Mouse (Mus musculus): Measurements from ENCODE around the gene Arid5b. TPM values are rescaled to one million over a fixed set of nuclear protein-coding genes. Genes with fewer than 3 reads are reported as not detected.

The Arid5b gene
- polyA plus RNA-seq (2014; fragmentation: Nextera tagmentation; extraction: Ambion mirVana), result 42.1 and 44.5 TPM in 2 replicates

DNA sequence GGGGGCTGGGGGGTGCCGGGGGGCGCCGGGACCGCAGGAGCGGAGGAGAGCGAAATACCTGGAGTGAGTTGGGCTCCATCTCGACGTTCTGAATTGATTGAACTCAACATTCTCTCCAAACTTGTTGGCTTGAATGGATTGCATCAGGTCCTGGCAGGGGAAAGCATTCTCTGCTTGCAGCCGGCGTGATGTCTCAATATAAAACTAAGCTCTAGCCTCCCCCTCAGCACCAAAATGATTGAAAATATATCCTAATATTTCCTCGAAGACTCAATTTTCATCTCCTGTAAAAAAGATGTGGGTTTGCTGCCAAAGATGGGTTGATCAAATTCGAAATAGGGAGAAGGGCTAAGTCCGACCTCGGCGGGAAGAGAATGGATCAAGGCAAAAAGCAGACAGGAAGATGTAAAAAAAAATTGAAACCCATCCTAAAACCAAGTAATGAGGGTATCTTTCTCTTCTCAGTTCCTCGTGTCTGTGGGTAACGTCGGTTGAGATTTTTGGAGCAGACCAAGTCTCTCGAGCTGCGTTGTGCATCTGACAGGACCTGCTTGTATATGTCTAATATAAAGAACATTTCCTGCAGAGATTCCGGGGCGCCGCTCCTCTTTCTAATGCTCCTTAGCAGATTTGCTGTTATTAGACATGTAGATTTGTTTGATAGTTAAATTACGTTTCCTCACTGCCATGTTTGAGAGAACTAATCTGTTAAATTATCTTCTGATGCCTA lies at the start of gene Arid5b:
Gene Arid5b (minus strand): TSS at position 109 of the 730 bp plus-strand sequence.
- H3K4me2 ChIP-seq (ENCODE audit: low read depth, severe bottlenecking), result peak within 1 kb of the TSS; percentile 92
- H3K27ac ChIP-seq (replicated peaks; ENCODE audit: low read depth, low read length), result peak within 1 kb of the TSS; percentile 86; the same call in 1 of the 2 replicates
- H3K4me3 ChIP-seq (ENCODE audit: low read depth, low read length), result peak within 1 kb of the TSS; percentile 68
- no peaks in the 10 kb centered on the region for H3K9me3 ChIP-seq (ENCODE audit: control insufficient read depth, low read length)
- under 1% methylated on average over 24 of the region's 24 CpGs for WGBS
- ATAC-seq (ENCODE audit: insufficient number of reproducible peaks, low FRiP score, low TSS enrichment, low read depth), result no peak
- peak within 1 kb of the TSS; percentile 81 for H3K9ac ChIP-seq (ENCODE audit: low read length)
- H3K36me3 ChIP-seq (ENCODE audit: control insufficient read depth, insufficient read depth, low read length), result 0 out of 2 replicates have a peak, but pooled peaks cover 2% of the 10 kb centered on the region
- H3K4me1 ChIP-seq (ENCODE audit: control insufficient read depth, insufficient read depth, low read length), result peaks cover 7% of the 10 kb centered on the region
- peak; percentile 77 for DNase-seq (ENCODE audit: low spot score)
- no peaks in the 10 kb centered on the region for H3K27me3 ChIP-seq (ENCODE audit: control insufficient read depth, insufficient read depth, low read length)

DNA sequence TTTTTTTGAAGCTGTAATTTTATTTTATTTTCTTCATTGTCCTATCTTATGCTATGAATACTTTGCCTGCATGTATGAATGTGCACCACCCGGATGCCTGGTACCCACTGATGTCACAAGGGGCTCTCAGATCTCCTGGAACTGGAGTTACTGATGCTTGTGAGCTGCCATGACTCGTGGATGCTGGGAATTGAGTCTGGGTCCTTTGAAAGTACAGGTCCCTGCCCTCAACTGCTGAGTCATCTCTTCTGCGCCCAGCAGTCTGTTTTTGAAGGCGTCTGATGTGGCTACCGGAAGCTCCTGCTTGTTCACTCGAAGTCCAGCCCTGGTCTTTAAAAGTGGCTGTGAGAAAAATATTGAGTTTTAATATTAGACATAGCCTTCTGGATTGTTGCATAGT lies 46.8 kb upstream of the Arid5b start:
- Histone ChIP-seq H3K36me3 (ENCODE audit: control insufficient read depth, insufficient read depth, low read length) (no peaks in the 10 kb centered on the region), H3K4me3 (ENCODE audit: low read depth, low read length) (no peak overlapping the region), H3K27me3 (ENCODE audit: control insufficient read depth, insufficient read depth, low read length) (no peaks in the 10 kb centered on the region), H3K4me2 (ENCODE audit: low read depth, severe bottlenecking) (no peak overlapping the region), H3K9me3 (ENCODE audit: control insufficient read depth, low read length) (no peaks in the 10 kb centered on the region), H3K9ac (ENCODE audit: low read length) (no peak overlapping the region), H3K27ac (replicated peaks; ENCODE audit: low read depth, low read length) (no peak overlapping the region), H3K4me1 (ENCODE audit: control insufficient read depth, insufficient read depth, low read length) (0 out of 2 replicates have a peak, but pooled peaks cover 6% of the 10 kb centered on the region)
- DNase-seq (ENCODE audit: low spot score) (no peak), ATAC-seq (ENCODE audit: insufficient number of reproducible peaks, low FRiP score, low TSS enrichment, low read depth) (no peak)
- 84% methylated on average over 6 of the region's 6 CpGs for WGBS

DNA sequence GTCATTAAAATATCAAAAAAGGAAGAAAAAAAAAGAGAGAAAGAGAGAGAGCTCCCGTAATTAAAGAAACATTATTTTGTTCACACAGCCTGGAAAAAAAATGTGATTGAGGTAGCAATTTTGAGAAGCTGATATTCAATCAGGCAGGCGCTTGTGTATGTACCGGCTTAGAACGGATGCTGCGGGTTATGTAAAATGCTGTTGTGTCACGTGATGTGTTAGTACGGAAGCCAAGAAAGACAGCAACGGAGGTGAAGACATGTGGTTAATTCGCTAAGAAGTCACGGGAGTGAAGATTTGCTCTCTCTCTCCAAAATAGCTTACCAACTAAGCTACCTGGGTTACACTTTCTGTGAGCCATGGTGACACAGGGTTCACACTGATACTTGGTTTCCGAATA lies 45.5 kb upstream of the Arid5b start:
- Histone ChIP-seq H3K4me2 (ENCODE audit: low read depth, severe bottlenecking) (no peak overlapping the region), H3K27ac (replicated peaks; ENCODE audit: low read depth, low read length) (no peak overlapping the region), H3K4me1 (ENCODE audit: control insufficient read depth, insufficient read depth, low read length) (peaks cover 8% of the 10 kb centered on the region; the same call in 1 of the 2 replicates), H3K9me3 (ENCODE audit: control insufficient read depth, low read length) (no peaks in the 10 kb centered on the region), H3K27me3 (ENCODE audit: control insufficient read depth, insufficient read depth, low read length) (no peaks in the 10 kb centered on the region), H3K4me3 (ENCODE audit: low read depth, low read length) (no peak overlapping the region), H3K36me3 (ENCODE audit: control insufficient read depth, insufficient read depth, low read length) (no peaks in the 10 kb centered on the region), H3K9ac (ENCODE audit: low read length) (no peak overlapping the region)
- WGBS, result 85% methylated on average over 11 of the region's 11 CpGs
- ATAC-seq (ENCODE audit: insufficient number of reproducible peaks, low FRiP score, low TSS enrichment, low read depth), result no peak
- no peak for DNase-seq (ENCODE audit: low spot score)

DNA sequence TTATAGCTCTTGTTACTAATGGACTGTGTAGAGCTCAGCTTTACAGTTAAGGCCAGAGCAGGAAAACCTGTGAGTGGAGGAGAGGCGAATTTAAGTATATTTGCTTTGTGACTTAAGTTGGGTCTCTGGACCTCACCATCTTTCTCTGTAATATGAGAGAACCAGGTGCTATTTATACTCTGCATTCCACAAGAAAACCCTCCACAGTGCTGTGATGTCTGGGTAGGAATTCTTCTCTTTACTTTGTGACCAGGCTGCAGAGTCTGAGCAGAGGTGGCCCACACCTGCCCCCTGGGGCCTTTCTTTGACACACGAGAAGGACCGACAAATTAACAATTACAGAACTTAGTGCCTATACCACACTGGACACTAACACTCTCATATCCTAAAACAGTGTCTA lies 44.6 kb upstream of the Arid5b start:
- H3K36me3 ChIP-seq (ENCODE audit: control insufficient read depth, insufficient read depth, low read length), result no peaks in the 10 kb centered on the region
- H3K27ac ChIP-seq (replicated peaks; ENCODE audit: low read depth, low read length), result no peak overlapping the region
- H3K4me3 ChIP-seq (ENCODE audit: low read depth, low read length), result no peak overlapping the region
- H3K9ac ChIP-seq (ENCODE audit: low read length), result no peak overlapping the region
- H3K4me2 ChIP-seq (ENCODE audit: low read depth, severe bottlenecking), result no peak overlapping the region
- H3K27me3 ChIP-seq (ENCODE audit: control insufficient read depth, insufficient read depth, low read length), result no peaks in the 10 kb centered on the region
- H3K9me3 ChIP-seq (ENCODE audit: control insufficient read depth, low read length), result no peaks in the 10 kb centered on the region
- DNase-seq (ENCODE audit: low spot score) (no peak), ATAC-seq (ENCODE audit: insufficient number of reproducible peaks, low FRiP score, low TSS enrichment, low read depth) (no peak)
- WGBS, result 68% methylated on average over 3 of the region's 3 CpGs
- peaks cover 8% of the 10 kb centered on the region; the same call in 1 of the 2 replicates for H3K4me1 ChIP-seq (ENCODE audit: control insufficient read depth, insufficient read depth, low read length)

DNA sequence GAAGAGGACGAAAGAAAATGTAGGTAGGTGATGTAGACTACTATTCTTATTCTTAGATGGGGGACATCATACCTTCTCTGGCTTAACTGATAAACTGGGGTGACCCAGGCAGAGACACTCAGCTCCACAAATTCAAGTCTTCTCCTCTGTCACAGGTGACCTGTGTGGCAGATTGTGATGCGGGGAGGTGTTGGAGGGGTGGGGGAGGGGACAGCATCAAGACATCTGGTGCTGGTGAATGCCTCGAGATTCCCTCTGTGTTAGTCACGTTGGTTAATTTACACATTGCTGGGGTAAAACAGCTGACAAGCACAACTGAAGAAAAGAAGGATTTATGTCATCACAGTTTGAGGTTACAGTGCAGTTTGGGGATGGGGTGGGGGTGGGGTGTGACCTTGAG lies 42.4 kb upstream of the Arid5b start:
- WGBS, result 61% methylated on average over 4 of the region's 4 CpGs
- Histone ChIP-seq H3K4me3 (ENCODE audit: low read depth, low read length) (no peak overlapping the region), H3K27me3 (ENCODE audit: control insufficient read depth, insufficient read depth, low read length) (no peaks in the 10 kb centered on the region), H3K9ac (ENCODE audit: low read length) (no peak overlapping the region), H3K4me1 (ENCODE audit: control insufficient read depth, insufficient read depth, low read length) (peaks cover 8% of the 10 kb centered on the region; the same call in 1 of the 2 replicates), H3K4me2 (ENCODE audit: low read depth, severe bottlenecking) (no peak overlapping the region), H3K9me3 (ENCODE audit: control insufficient read depth, low read length) (no peaks in the 10 kb centered on the region), H3K27ac (replicated peaks; ENCODE audit: low read depth, low read length) (no peak overlapping the region), H3K36me3 (ENCODE audit: control insufficient read depth, insufficient read depth, low read length) (no peaks in the 10 kb centered on the region)
- no peak for ATAC-seq (ENCODE audit: insufficient number of reproducible peaks, low FRiP score, low TSS enrichment, low read depth)
- no peak for DNase-seq (ENCODE audit: low spot score)

DNA sequence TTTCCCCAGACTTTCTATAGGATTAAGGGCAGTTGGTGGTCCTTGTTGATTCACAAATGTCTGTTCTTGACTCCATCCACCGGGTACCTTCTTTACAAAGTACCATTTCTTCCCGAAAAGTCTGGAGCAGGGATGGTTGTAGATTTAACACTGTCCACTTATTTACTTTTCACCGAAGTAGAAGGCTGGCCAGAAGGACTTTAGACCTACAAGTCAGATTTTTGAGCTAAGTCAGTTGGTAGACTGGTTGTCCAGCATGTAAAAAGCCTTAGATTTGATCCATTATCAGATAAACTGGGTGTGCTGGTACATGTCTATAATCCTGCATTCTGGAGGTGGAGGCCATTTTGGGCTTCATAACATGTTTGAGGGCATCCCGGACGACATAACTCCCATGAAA lies 42.0 kb upstream of the Arid5b start:
- no peaks in the 10 kb centered on the region for H3K36me3 ChIP-seq (ENCODE audit: control insufficient read depth, insufficient read depth, low read length)
- 96% methylated on average over 5 of the region's 5 CpGs for WGBS
- H3K4me3 ChIP-seq (ENCODE audit: low read depth, low read length), result no peak overlapping the region
- H3K27ac ChIP-seq (replicated peaks; ENCODE audit: low read depth, low read length), result no peak overlapping the region
- DNase-seq (ENCODE audit: low spot score), result no peak
- no peak overlapping the region for H3K4me2 ChIP-seq (ENCODE audit: low read depth, severe bottlenecking)
- H3K9ac ChIP-seq (ENCODE audit: low read length), result no peak overlapping the region
- H3K4me1 ChIP-seq (ENCODE audit: control insufficient read depth, insufficient read depth, low read length), result peaks cover 8% of the 10 kb centered on the region; the same call in 1 of the 2 replicates
- no peaks in the 10 kb centered on the region for H3K27me3 ChIP-seq (ENCODE audit: control insufficient read depth, insufficient read depth, low read length)
- no peak for ATAC-seq (ENCODE audit: insufficient number of reproducible peaks, low FRiP score, low TSS enrichment, low read depth)
- no peaks in the 10 kb centered on the region for H3K9me3 ChIP-seq (ENCODE audit: control insufficient read depth, low read length)

DNA sequence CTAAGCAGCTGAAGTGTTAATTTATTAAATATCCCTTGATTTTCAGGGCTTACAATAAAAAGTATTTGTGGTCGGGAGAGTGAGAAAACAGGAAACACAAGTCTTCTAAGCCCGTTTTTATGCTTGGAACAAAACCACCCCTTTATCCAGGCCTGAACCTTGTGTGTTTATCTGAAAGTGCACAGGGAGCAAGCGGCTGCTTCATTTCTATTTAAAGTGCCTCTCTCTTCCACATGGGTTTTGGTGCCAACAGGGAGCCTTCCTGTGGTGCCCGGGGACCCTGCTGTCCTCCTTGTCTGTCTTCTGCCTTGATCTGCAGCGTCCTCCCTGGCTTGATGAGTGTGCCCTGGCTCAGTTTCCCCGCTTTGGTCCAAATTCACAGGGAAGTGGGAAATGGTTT lies 40.9 kb upstream of the Arid5b start:
- WGBS, result 67% methylated on average over 6 of the region's 6 CpGs
- no peak overlapping the region for H3K27ac ChIP-seq (replicated peaks; ENCODE audit: low read depth, low read length)

DNA sequence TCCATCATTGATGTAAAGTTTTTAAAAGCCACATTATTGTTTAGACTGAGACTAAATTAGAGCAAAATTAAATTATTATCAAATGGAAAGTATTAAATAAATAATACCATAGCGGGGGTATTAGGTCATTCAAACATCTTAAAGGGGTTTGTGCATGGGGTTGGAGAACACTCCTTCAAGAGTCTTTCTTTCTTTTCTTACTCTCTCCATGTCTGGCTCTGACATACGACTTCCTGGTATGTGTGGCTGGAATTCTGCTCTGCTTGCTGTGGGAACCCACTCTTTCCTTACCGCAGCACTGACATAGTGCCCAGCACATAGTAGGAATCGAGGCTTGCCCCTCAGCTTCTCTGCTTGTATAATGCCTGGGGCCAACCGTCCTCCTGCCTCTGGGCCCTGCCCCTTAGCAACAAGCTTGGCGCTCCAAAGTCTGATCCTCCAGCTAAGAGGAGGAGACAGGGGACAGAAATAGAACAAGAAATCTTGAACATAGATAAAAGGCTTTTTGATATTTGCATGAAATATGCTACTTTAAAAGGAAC lies 40.0 kb upstream of the Arid5b start:
- no peak for ATAC-seq (ENCODE audit: insufficient number of reproducible peaks, low FRiP score, low TSS enrichment, low read depth)
- Histone ChIP-seq H3K4me3 (ENCODE audit: low read depth, low read length) (no peak overlapping the region), H3K9me3 (ENCODE audit: control insufficient read depth, low read length) (no peaks in the 10 kb centered on the region), H3K4me2 (ENCODE audit: low read depth, severe bottlenecking) (no peak overlapping the region), H3K27me3 (ENCODE audit: control insufficient read depth, insufficient read depth, low read length) (no peaks in the 10 kb centered on the region), H3K36me3 (ENCODE audit: control insufficient read depth, insufficient read depth, low read length) (no peaks in the 10 kb centered on the region), H3K4me1 (ENCODE audit: control insufficient read depth, insufficient read depth, low read length) (peaks cover 8% of the 10 kb centered on the region; the same call in 1 of the 2 replicates), H3K27ac (replicated peaks; ENCODE audit: low read depth, low read length) (no peak overlapping the region), H3K9ac (ENCODE audit: low read length) (no peak overlapping the region)
- no peak for DNase-seq (ENCODE audit: low spot score)
- WGBS, result 78% methylated on average over 6 of the region's 6 CpGs

More for the DNA sequence above, 40.9 kb upstream of the Arid5b start:
- H3K4me2 ChIP-seq (ENCODE audit: low read depth, severe bottlenecking), result no peak overlapping the region
- no peak for DNase-seq (ENCODE audit: low spot score)
- ATAC-seq (ENCODE audit: insufficient number of reproducible peaks, low FRiP score, low TSS enrichment, low read depth), result no peak
- peaks cover 8% of the 10 kb centered on the region; the same call in 1 of the 2 replicates for H3K4me1 ChIP-seq (ENCODE audit: control insufficient read depth, insufficient read depth, low read length)
- H3K9me3 ChIP-seq (ENCODE audit: control insufficient read depth, low read length), result no peaks in the 10 kb centered on the region
- H3K27me3 ChIP-seq (ENCODE audit: control insufficient read depth, insufficient read depth, low read length), result no peaks in the 10 kb centered on the region
- no peaks in the 10 kb centered on the region for H3K36me3 ChIP-seq (ENCODE audit: control insufficient read depth, insufficient read depth, low read length)
- H3K9ac ChIP-seq (ENCODE audit: low read length), result no peak overlapping the region
- H3K4me3 ChIP-seq (ENCODE audit: low read depth, low read length), result no peak overlapping the region
